Mouse (Mus musculus) brain, embryonic 14.5 days (tissue): ENCODE results near the gene Nxn.

Source experiments
- CTCF ChIP-seq: fragments of 200-500 bp; IDR thresholded peaks from 2 replicates; pipeline ENCODE4 v1.5.1; 2012; ENCODE audit warnings: inconsistent platforms, mild to moderate bottlenecking, moderate library complexity, borderline replicate concordance; ENCODE audit not compliant: insufficient read depth, insufficient read length; ENCODE audit errors: extremely low read depth
- POLR2A ChIP-seq: fragments of 200-500 bp; IDR thresholded peaks from 2 replicates; pipeline ENCODE4 v1.6.1; 2012; ENCODE audit warnings: mild to moderate bottlenecking, inconsistent platforms, borderline replicate concordance; ENCODE audit not compliant: poor library complexity, insufficient read depth, insufficient read length, severe bottlenecking; ENCODE audit errors: extremely low read depth

DNA sequence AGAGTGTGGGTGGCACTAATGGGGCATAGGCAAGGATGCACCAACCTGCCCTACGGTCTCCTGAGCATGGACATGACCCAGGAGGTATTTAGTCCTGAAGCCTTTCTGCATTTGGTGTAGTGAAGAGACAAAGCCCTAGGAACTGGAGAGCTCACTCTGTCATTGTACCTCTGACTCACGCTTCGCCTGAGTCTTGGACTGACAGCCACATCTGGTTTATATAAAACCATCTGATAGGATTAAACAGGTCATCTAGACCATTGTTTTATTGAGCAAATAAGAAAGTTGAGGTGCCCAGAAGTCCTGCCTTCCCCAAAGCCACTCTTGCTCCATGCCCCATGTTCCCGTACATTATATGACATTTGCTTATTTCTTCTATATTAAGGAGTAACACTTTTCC is 93.4 kb downstream of the Nxn start:
- TF ChIP-seq POLR2A, result no peak
- TF ChIP-seq CTCF, result no peak
